Mouse (Mus musculus) macrophage (primary cell): ENCODE data around the gene Olfr323. TPM values are rescaled to one million over a fixed set of nuclear protein-coding genes. Genes with fewer than 3 reads are reported as not detected.

Experiments
- H3K27ac ChIP-seq: fragments of 350-480 bp; formaldehyde crosslinking; 2 replicates; pipeline ENCODE4 v1.9.0; 2021
- H3K36me3 ChIP-seq: fragments of 350-480 bp; formaldehyde crosslinking; 2 replicates; pipeline ENCODE4 v1.9.0; 2021; ENCODE audit errors: inconsistent target
- H3K4me3 ChIP-seq: fragments of 350-480 bp; formaldehyde crosslinking; 2 replicates; pipeline ENCODE4 v1.9.0; 2021; ENCODE audit errors: inconsistent target
- H3K79me2 ChIP-seq: fragments of 350-480 bp; formaldehyde crosslinking; 2 replicates; pipeline ENCODE4 v1.9.0; 2021; ENCODE audit errors: inconsistent target
- WGBS: methylation state at CpG from one replicate; pipeline ENCODE4 v1.1.7; 2026; ENCODE audit warnings: inconsistent platforms; ENCODE audit not compliant: missing documents; 5-methylcytosine and 5-hydroxymethylcytosine counted together
- polyA plus RNA-seq: library from polyadenylated mRNA; stranded (reverse); fragments of 250-400 nt; gene quantifications from 3 replicates; pipeline ENCODE4 v1.2.4, GENCODE M21; 2018; ENCODE audit warnings: inconsistent platforms
- total RNA-seq, 78 experiments: library from RNA; depleted of rRNA; stranded (reverse); fragments of 250-400 nt; gene quantifications; 1 replicate in 9 of 78; 2 replicates in 24 of 78; 3 replicates in 43 of 78; 4 replicates in 2 of 78; pipeline ENCODE4 v1.2.4; 2018; ENCODE audit warnings: inconsistent platforms in 56 of 78

Gene Olfr323
- not detected for total RNA-seq (2018; cell fraction: chromatin; rRNA removed)
- not detected for total RNA-seq (2018; cell fraction: cytosol; rRNA removed)
- total RNA-seq (2018; cell fraction: nucleus; rRNA removed) = not detected
- polyA plus RNA-seq = not detected in 3 replicates

- WGBS = 67% methylated on average over 5 of the region's 5 CpGs
- H3K4me3 ChIP-seq = no peak within 1 kb of the TSS
- no peak within 1 kb of the TSS for H3K27ac ChIP-seq
- no peaks in the 10 kb centered on the region for H3K36me3 ChIP-seq
- no peaks in the 10 kb centered on the region for H3K79me2 ChIP-seq
Measured at GRCm38 (mm10) chr11:58630401-58630800, at the start of gene Olfr323. TSS of gene Olfr323 (minus strand) at chr11:58630501.

GRCm38 (mm10) chr11:58671825-58672224, 41.5 kb upstream of the Olfr323 start:
- no peaks in the 10 kb centered on the region for H3K79me2 ChIP-seq
- no peak overlapping the region for H3K4me3 ChIP-seq
- WGBS = 55% methylated on average over 4 of the region's 4 CpGs
- no peaks in the 10 kb centered on the region for H3K36me3 ChIP-seq
- no peak overlapping the region for H3K27ac ChIP-seq

GRCm38 (mm10) chr11:58669252-58669651, 39.0 kb upstream of the Olfr323 start:
- no peaks in the 10 kb centered on the region for H3K36me3 ChIP-seq
- no peak overlapping the region for H3K27ac ChIP-seq
- no peaks in the 10 kb centered on the region for H3K79me2 ChIP-seq
- no peak overlapping the region for H3K4me3 ChIP-seq

- 86% methylated on average over 4 of the region's 4 CpGs for WGBS
- H3K36me3 ChIP-seq = no peaks in the 10 kb centered on the region
- H3K27ac ChIP-seq = no peak within 1 kb of the TSS
- H3K79me2 ChIP-seq = no peaks in the 10 kb centered on the region
- no peak within 1 kb of the TSS for H3K4me3 ChIP-seq
Measured at GRCm38 (mm10) chr11:58658596-58658995, 28.3 kb upstream of the Olfr323 start, which contains the start of gene Olfr322. TSS of gene Olfr322 (plus strand) at chr11:58658782.

- Histone ChIP-seq H3K27ac (no peak overlapping the region), H3K36me3 (no peaks in the 10 kb centered on the region), H3K79me2 (no peaks in the 10 kb centered on the region), H3K4me3 (no peak overlapping the region)
- WGBS = 96% methylated on average over 3 of the region's 3 CpGs
Measured at GRCm38 (mm10) chr11:58655151-58655550, 24.9 kb upstream of the Olfr323 start.

GRCm38 (mm10) chr11:58643350-58643749, 13.0 kb upstream of the Olfr323 start:
- Histone ChIP-seq H3K27ac (no peak overlapping the region), H3K79me2 (no peaks in the 10 kb centered on the region), H3K4me3 (no peak overlapping the region), H3K36me3 (no peaks in the 10 kb centered on the region)
- WGBS = 32% methylated on average over 6 of the region's 6 CpGs

- Histone ChIP-seq H3K4me3 (no peak overlapping the region), H3K36me3 (no peaks in the 10 kb centered on the region), H3K27ac (no peak overlapping the region), H3K79me2 (no peaks in the 10 kb centered on the region)
- 75% methylated on average over 13 of the region's 13 CpGs for WGBS
Measured at GRCm38 (mm10) chr11:58641638-58642358, 11.5 kb upstream of the Olfr323 start.

- Histone ChIP-seq H3K79me2 (no peaks in the 10 kb centered on the region), H3K27ac (no peak overlapping the region), H3K4me3 (no peak overlapping the region), H3K36me3 (no peaks in the 10 kb centered on the region)
- WGBS = 13% methylated on average over 13 of the region's 14 CpGs
Measured at GRCm38 (mm10) chr11:58641057-58641456, 10.8 kb upstream of the Olfr323 start.

- 3% methylated on average over 34 of the region's 34 CpGs for WGBS
- no peaks in the 10 kb centered on the region for H3K36me3 ChIP-seq
- no peak within 1 kb of the TSS for H3K27ac ChIP-seq
- no peaks in the 10 kb centered on the region for H3K79me2 ChIP-seq
- H3K4me3 ChIP-seq = no peak within 1 kb of the TSS
Measured at GRCm38 (mm10) chr11:58640272-58640867, 10.1 kb upstream of the Olfr323 start, which contains the start of gene Trim58. TSS of gene Trim58 (plus strand) at chr11:58640465.

- Histone ChIP-seq H3K79me2 (no peaks in the 10 kb centered on the region), H3K27ac (no peak overlapping the region)
- WGBS = 80% methylated on average over 7 of the region's 7 CpGs
Measured at GRCm38 (mm10) chr11:58638176-58638701, 7.9 kb upstream of the Olfr323 start.

GRCm38 (mm10) chr11:58636376-58636977, 6.2 kb upstream of the Olfr323 start:
- Histone ChIP-seq H3K36me3 (no peaks in the 10 kb centered on the region), H3K4me3 (no peak overlapping the region)
- 12% methylated on average over 3 of the region's 4 CpGs for WGBS

More at GRCm38 (mm10) chr11:58638176-58638701, 7.9 kb upstream of the Olfr323 start:
- Histone ChIP-seq H3K36me3 (no peaks in the 10 kb centered on the region), H3K4me3 (no peak overlapping the region)

GRCm38 (mm10) chr11:58634878-58635277, 4.6 kb upstream of the Olfr323 start:
- no peaks in the 10 kb centered on the region for H3K79me2 ChIP-seq
- H3K27ac ChIP-seq = no peak overlapping the region
- WGBS = 87% methylated on average over 3 of the region's 4 CpGs
- no peak overlapping the region for H3K4me3 ChIP-seq
- no peaks in the 10 kb centered on the region for H3K36me3 ChIP-seq

More at GRCm38 (mm10) chr11:58636376-58636977, 6.2 kb upstream of the Olfr323 start:
- H3K27ac ChIP-seq = peak overlapping the region; percentile 29
- no peaks in the 10 kb centered on the region for H3K79me2 ChIP-seq

- Histone ChIP-seq H3K36me3 (no peaks in the 10 kb centered on the region), H3K27ac (no peak overlapping the region), H3K79me2 (no peaks in the 10 kb centered on the region), H3K4me3 (no peak overlapping the region)
- 46% methylated on average over 4 of the region's 4 CpGs for WGBS
Measured at GRCm38 (mm10) chr11:58626146-58626545, 4.2 kb downstream of the Olfr323 start.

- WGBS = 79% methylated on average over 6 of the region's 6 CpGs
- no peak overlapping the region for H3K4me3 ChIP-seq
- H3K79me2 ChIP-seq = no peaks in the 10 kb centered on the region
- H3K27ac ChIP-seq = no peak overlapping the region
- no peaks in the 10 kb centered on the region for H3K36me3 ChIP-seq
Measured at GRCm38 (mm10) chr11:58618793-58619192, 11.5 kb downstream of the Olfr323 start.

GRCm38 (mm10) chr11:58618369-58618768, 11.9 kb downstream of the Olfr323 start:
- no peaks in the 10 kb centered on the region for H3K36me3 ChIP-seq
- WGBS = 79% methylated on average over 3 of the region's 3 CpGs
- no peaks in the 10 kb centered on the region for H3K79me2 ChIP-seq
- no peak overlapping the region for H3K27ac ChIP-seq
- no peak overlapping the region for H3K4me3 ChIP-seq
